Mouse (Mus musculus): ENCODE measurements around the gene Tbc1d10a. TPM values are rescaled to one million over a fixed set of nuclear protein-coding genes. Genes with fewer than 3 reads are reported as not detected.

The Tbc1d10a gene
- polyA plus RNA-seq, 1 experiment from 2014 or later = 42.3 TPM

- Histone ChIP-seq H3K4me1 (no peaks in the 10 kb centered on the region), H3K36me3 (no peaks in the 10 kb centered on the region), H3K4me2 (replicated peaks) (no peak overlapping the region), H3K27me3 (no peaks in the 10 kb centered on the region), H3K9ac (no peak overlapping the region), H3K27ac (no peak overlapping the region), H3K4me3 (no peak overlapping the region), H3K9me3 (no peaks in the 10 kb centered on the region)
- 79% methylated on average over 7 of the region's 7 CpGs for WGBS
- ATAC-seq (ENCODE audit: low FRiP score, low read depth) = no peak
These were observed 63.7 kb downstream of the Tbc1d10a start for GRCm38 (mm10) chr11:4250290-4250689.

GRCm38 (mm10) chr11:4251376-4251775 is 64.8 kb downstream of the Tbc1d10a start:
- H3K9me3 ChIP-seq = no peaks in the 10 kb centered on the region
- H3K9ac ChIP-seq = no peak overlapping the region
- 79% methylated on average over 3 of the region's 3 CpGs for WGBS
- no peak overlapping the region for H3K4me3 ChIP-seq
- H3K4me2 ChIP-seq (replicated peaks) = no peak overlapping the region
- ATAC-seq (ENCODE audit: low FRiP score, low read depth) = no peak
- no peaks in the 10 kb centered on the region for H3K27me3 ChIP-seq
- H3K4me1 ChIP-seq = no peaks in the 10 kb centered on the region
- no peaks in the 10 kb centered on the region for H3K36me3 ChIP-seq
- no peak overlapping the region for H3K27ac ChIP-seq

- no peak overlapping the region for H3K9ac ChIP-seq
- H3K4me2 ChIP-seq (replicated peaks) = no peak overlapping the region
- WGBS = 73% methylated on average over 2 of the region's 2 CpGs
- no peak for ATAC-seq (ENCODE audit: low FRiP score, low read depth)
- no peaks in the 10 kb centered on the region for H3K27me3 ChIP-seq
- no peak overlapping the region for H3K4me3 ChIP-seq
- no peaks in the 10 kb centered on the region for H3K36me3 ChIP-seq
- no peak overlapping the region for H3K27ac ChIP-seq
- no peaks in the 10 kb centered on the region for H3K4me1 ChIP-seq
- H3K9me3 ChIP-seq = no peaks in the 10 kb centered on the region
These were observed 66.3 kb downstream of the Tbc1d10a start for GRCm38 (mm10) chr11:4252886-4253285.

GRCm38 (mm10) chr11:4256846-4257607 is 70.4 kb downstream of the Tbc1d10a start, which contains the start of gene Lif:
TSS of gene Lif (plus strand) at chr11:4257557.
- Histone ChIP-seq H3K4me3 (no peak within 1 kb of the TSS), H3K9ac (0 out of 2 replicates have a peak within 1 kb of the TSS, but pooled peaks have one; percentile 4), H3K4me1 (peaks cover 24% of the 10 kb centered on the region), H3K27me3 (no peaks in the 10 kb centered on the region), H3K9me3 (no peaks in the 10 kb centered on the region), H3K27ac (no peak within 1 kb of the TSS), H3K36me3 (no peaks in the 10 kb centered on the region), H3K4me2 (replicated peaks) (no peak within 1 kb of the TSS)
- WGBS = 60% methylated on average over 11 of the region's 11 CpGs
- ATAC-seq (ENCODE audit: low FRiP score, low read depth) = no peak

GRCm38 (mm10) chr11:4257756-4258155 is 71.2 kb downstream of the Tbc1d10a start:
- ATAC-seq (ENCODE audit: low FRiP score, low read depth) = no peak
- H3K4me2 ChIP-seq (replicated peaks) = no peak overlapping the region
- no peak overlapping the region for H3K27ac ChIP-seq
- no peak overlapping the region for H3K4me3 ChIP-seq
- no peak overlapping the region for H3K9ac ChIP-seq
- H3K27me3 ChIP-seq = no peaks in the 10 kb centered on the region
- 70% methylated on average over 5 of the region's 5 CpGs for WGBS
- no peaks in the 10 kb centered on the region for H3K36me3 ChIP-seq
- H3K9me3 ChIP-seq = no peaks in the 10 kb centered on the region
- peaks cover 31% of the 10 kb centered on the region for H3K4me1 ChIP-seq

GRCm38 (mm10) chr11:4258657-4259082 is 72.1 kb downstream of the Tbc1d10a start:
- 1% methylated on average over 7 of the region's 7 CpGs for WGBS
- Histone ChIP-seq H3K27ac (no peak overlapping the region), H3K9me3 (no peaks in the 10 kb centered on the region), H3K4me3 (0 out of 2 replicates have a peak overlapping the region, but pooled peaks have one; percentile 14), H3K4me1 (peaks cover 40% of the 10 kb centered on the region), H3K36me3 (no peaks in the 10 kb centered on the region), H3K9ac (no peak overlapping the region), H3K27me3 (peaks cover 1% of the 10 kb centered on the region; the same call in 1 of the 2 replicates), H3K4me2 (replicated peaks) (peak overlapping the region; percentile 52)
- ATAC-seq (ENCODE audit: low FRiP score, low read depth) = peak; percentile 68

- Histone ChIP-seq H3K9ac (no peak overlapping the region; the same call in 1 of the 2 replicates), H3K4me1 (peaks cover 47% of the 10 kb centered on the region), H3K27ac (peak overlapping the region; percentile 22; the same call in 1 of the 2 replicates), H3K4me2 (replicated peaks) (peak overlapping the region; percentile 25), H3K4me3 (no peak overlapping the region), H3K27me3 (peaks cover 21% of the 10 kb centered on the region), H3K9me3 (no peaks in the 10 kb centered on the region), H3K36me3 (no peaks in the 10 kb centered on the region)
- ATAC-seq (ENCODE audit: low FRiP score, low read depth) = no peak
- WGBS = 26% methylated on average over 14 of the region's 14 CpGs
These were observed 74.0 kb downstream of the Tbc1d10a start for GRCm38 (mm10) chr11:4260463-4261187.

- Histone ChIP-seq H3K9ac (no peak overlapping the region), H3K27me3 (peaks cover 26% of the 10 kb centered on the region), H3K9me3 (no peaks in the 10 kb centered on the region), H3K4me2 (replicated peaks) (peak overlapping the region; percentile 25), H3K4me3 (no peak overlapping the region), H3K4me1 (peaks cover 53% of the 10 kb centered on the region), H3K36me3 (no peaks in the 10 kb centered on the region), H3K27ac (0 out of 2 replicates have a peak overlapping the region, but pooled peaks have one; percentile 22)
- no peak for ATAC-seq (ENCODE audit: low FRiP score, low read depth)
- 45% methylated on average over 7 of the region's 7 CpGs for WGBS
These were observed 74.6 kb downstream of the Tbc1d10a start for GRCm38 (mm10) chr11:4261188-4261494.

- Histone ChIP-seq H3K4me1 (peaks cover 58% of the 10 kb centered on the region), H3K4me2 (replicated peaks) (no peak overlapping the region), H3K27ac (no peak overlapping the region), H3K36me3 (no peaks in the 10 kb centered on the region), H3K4me3 (no peak overlapping the region), H3K27me3 (peaks cover 33% of the 10 kb centered on the region), H3K9me3 (no peaks in the 10 kb centered on the region), H3K9ac (no peak overlapping the region)
- WGBS = 27% methylated on average over 5 of the region's 5 CpGs
- ATAC-seq (ENCODE audit: low FRiP score, low read depth) = no peak
These were observed 75.4 kb downstream of the Tbc1d10a start for GRCm38 (mm10) chr11:4261969-4262368.

GRCm38 (mm10) chr11:4262847-4263246 is 76.3 kb downstream of the Tbc1d10a start:
- WGBS = 22% methylated on average over 7 of the region's 7 CpGs
- H3K9me3 ChIP-seq = no peaks in the 10 kb centered on the region
- H3K27me3 ChIP-seq = peaks cover 42% of the 10 kb centered on the region
- no peak overlapping the region for H3K27ac ChIP-seq
- H3K4me2 ChIP-seq (replicated peaks) = no peak overlapping the region
- H3K4me1 ChIP-seq = peaks cover 64% of the 10 kb centered on the region
- ATAC-seq (ENCODE audit: low FRiP score, low read depth) = no peak
- no peak overlapping the region for H3K9ac ChIP-seq
- H3K36me3 ChIP-seq = no peaks in the 10 kb centered on the region
- H3K4me3 ChIP-seq = no peak overlapping the region

- Histone ChIP-seq H3K36me3 (no peaks in the 10 kb centered on the region), H3K27ac (no peak overlapping the region), H3K4me1 (peaks cover 64% of the 10 kb centered on the region), H3K4me2 (replicated peaks) (no peak overlapping the region), H3K27me3 (peaks cover 47% of the 10 kb centered on the region), H3K9ac (no peak overlapping the region), H3K4me3 (no peak overlapping the region), H3K9me3 (no peaks in the 10 kb centered on the region)
- no peak for ATAC-seq (ENCODE audit: low FRiP score, low read depth)
- 8% methylated on average over 1 of the region's 1 CpGs for WGBS
These were observed 76.7 kb downstream of the Tbc1d10a start for GRCm38 (mm10) chr11:4263296-4263695.

- Histone ChIP-seq H3K27ac (no peak overlapping the region), H3K27me3 (peaks cover 54% of the 10 kb centered on the region)
- WGBS = 67% methylated on average over 7 of the region's 7 CpGs
These were observed 77.5 kb downstream of the Tbc1d10a start for GRCm38 (mm10) chr11:4264066-4264465.

More at GRCm38 (mm10) chr11:4264066-4264465, 77.5 kb downstream of the Tbc1d10a start:
- Histone ChIP-seq H3K9ac (no peak overlapping the region), H3K4me2 (replicated peaks) (no peak overlapping the region), H3K4me1 (peaks cover 64% of the 10 kb centered on the region), H3K9me3 (no peaks in the 10 kb centered on the region), H3K4me3 (no peak overlapping the region), H3K36me3 (no peaks in the 10 kb centered on the region)
- ATAC-seq (ENCODE audit: low FRiP score, low read depth) = no peak

Measured in limb, embryonic 13.5 days (tissue).